Mouse (Mus musculus) brain, embryonic 14.5 days (tissue): ENCODE results near the gene Kctd15.

ENCODE experiments used
- CTCF ChIP-seq: fragments of 200-500 bp; IDR thresholded peaks from 2 replicates; pipeline ENCODE4 v1.5.1; 2012; ENCODE audit warnings: inconsistent platforms, mild to moderate bottlenecking, moderate library complexity, borderline replicate concordance; ENCODE audit not compliant: insufficient read depth, insufficient read length; ENCODE audit errors: extremely low read depth
- POLR2A ChIP-seq: fragments of 200-500 bp; IDR thresholded peaks from 2 replicates; pipeline ENCODE4 v1.6.1; 2012; ENCODE audit warnings: mild to moderate bottlenecking, inconsistent platforms, borderline replicate concordance; ENCODE audit not compliant: poor library complexity, insufficient read depth, insufficient read length, severe bottlenecking; ENCODE audit errors: extremely low read depth

GRCm38 (mm10) chr7:34644591-34644990 is 11.9 kb downstream of the Kctd15 start:
- TF ChIP-seq POLR2A (no peak), CTCF (no peak)
